Mouse (Mus musculus) bone marrow, adult 2 months (tissue): ENCODE measurements around the gene Phf12. TPM values are rescaled to one million over a fixed set of nuclear protein-coding genes. Genes with fewer than 3 reads are reported as not detected.

Experiments used
- H3K27ac ChIP-seq: fragments of 200-500 bp; 2 replicates; pipeline ENCODE4 v1.5.1; 2012; ENCODE audit warnings: low read depth, mild to moderate bottlenecking, control low read depth, inconsistent platforms, low read length; ENCODE audit not compliant: control insufficient read depth, poor library complexity, insufficient read depth
- H3K4me1 ChIP-seq: fragments of 200-500 bp; 2 replicates; pipeline ENCODE4 v1.6.1; 2011; ENCODE audit warnings: low read length; ENCODE audit not compliant: control insufficient read depth, insufficient read depth
- H3K4me3 ChIP-seq: fragments of 200-500 bp; replicated peaks from 2 replicates; pipeline ENCODE3; 2011; ENCODE audit warnings: mild to moderate bottlenecking, low read depth, low read length, control low read depth; ENCODE audit not compliant: control insufficient read depth
- CTCF ChIP-seq: fragments of 200-500 bp; IDR thresholded peaks from 2 replicates; pipeline ENCODE4 v1.5.1; 2011; ENCODE audit warnings: low read length, control low read depth; ENCODE audit not compliant: control insufficient read depth, insufficient read depth
- POLR2A ChIP-seq: fragments of 200-500 bp; IDR thresholded peaks from 2 replicates; pipeline ENCODE4 v1.6.1; 2011; ENCODE audit warnings: low read depth, mild to moderate bottlenecking, control low read depth, low read length, borderline replicate concordance; ENCODE audit not compliant: control insufficient read depth
- WGBS: fragments of 180-500 bp; shearing (Covaris S2); methylation state at CpG from one replicate; pipeline ENCODE4 v1.1.7; 2018; 5-methylcytosine and 5-hydroxymethylcytosine counted together
- polyA plus RNA-seq: library from polyadenylated mRNA; stranded (reverse); fragments of >200 nt; gene quantifications from 2 replicates; pipeline ENCODE4 v1.2.4, GENCODE M21; 2011; ENCODE audit warnings: low replicate concordance; ENCODE audit not compliant: missing spikeins, insufficient read depth, insufficient read length

Gene Phf12
- polyA plus RNA-seq, 1 experiment = 59.4 TPM

GRCm38 (mm10) chr11:77978161-77978560, 4.4 kb upstream of the Phf12 start:
- TF ChIP-seq CTCF = no peak
- no peak for TF ChIP-seq POLR2A
- WGBS = 80% methylated on average over 6 of the region's 6 CpGs
- peaks cover 1% of the 10 kb centered on the region; the same call in 1 of the 2 replicates for H3K4me1 ChIP-seq

GRCm38 (mm10) chr11:77979221-77979809, 3.2 kb upstream of the Phf12 start:
- WGBS = 77% methylated on average over 8 of the region's 8 CpGs
- H3K4me3 ChIP-seq = no peak overlapping the region
- TF ChIP-seq POLR2A = no peak
- no peak for TF ChIP-seq CTCF
- no peak overlapping the region for H3K27ac ChIP-seq
- peaks cover 1% of the 10 kb centered on the region; the same call in 1 of the 2 replicates for H3K4me1 ChIP-seq

More at GRCm38 (mm10) chr11:77978161-77978560, 4.4 kb upstream of the Phf12 start:
- Histone ChIP-seq H3K4me3 (no peak overlapping the region), H3K27ac (no peak overlapping the region)

- TF ChIP-seq CTCF (no peak), POLR2A (no peak)
- H3K4me3 ChIP-seq = no peak overlapping the region
- H3K27ac ChIP-seq = no peak overlapping the region
These were observed 2.0 kb upstream of the Phf12 start for GRCm38 (mm10) chr11:77980281-77981204.

GRCm38 (mm10) chr11:77981609-77982440, 729 bp upstream of the Phf12 start:
- WGBS = under 1% methylated on average over 29 of the region's 29 CpGs
- H3K4me3 ChIP-seq = peak overlapping the region; percentile 73
- TF ChIP-seq POLR2A (0 out of 2 replicates have a peak, but pooled peaks have one; percentile 1), CTCF (no peak)
- H3K27ac ChIP-seq = peak overlapping the region; percentile 90
- H3K4me1 ChIP-seq = peaks cover 1% of the 10 kb centered on the region; the same call in 1 of the 2 replicates

More at GRCm38 (mm10) chr11:77980281-77981204, 2.0 kb upstream of the Phf12 start:
- WGBS = 9% methylated on average over 11 of the region's 11 CpGs
- peaks cover 1% of the 10 kb centered on the region; the same call in 1 of the 2 replicates for H3K4me1 ChIP-seq

- peak overlapping the region; percentile 90 for H3K27ac ChIP-seq
- H3K4me1 ChIP-seq = peaks cover 1% of the 10 kb centered on the region; the same call in 1 of the 2 replicates
- no peak for TF ChIP-seq CTCF
- no peak for TF ChIP-seq POLR2A
- WGBS = under 1% methylated on average over 32 of the region's 32 CpGs
- peak overlapping the region; percentile 85 for H3K4me3 ChIP-seq
These were observed 810 bp downstream of the Phf12 start for GRCm38 (mm10) chr11:77983191-77983936.

- Histone ChIP-seq H3K27ac (peak overlapping the region; percentile 90), H3K4me3 (peak overlapping the region; percentile 85), H3K4me1 (peaks cover 1% of the 10 kb centered on the region; the same call in 1 of the 2 replicates)
- WGBS = under 1% methylated on average over 56 of the region's 63 CpGs
- TF ChIP-seq POLR2A (peak; percentile 55; the same call in 1 of the 2 replicates), CTCF (no peak)
These were observed 1.6 kb downstream of the Phf12 start for GRCm38 (mm10) chr11:77983937-77984835.
